Mouse (Mus musculus): ENCODE results near the gene Gpr152. TPM values are rescaled to one million over a fixed set of nuclear protein-coding genes. Genes with fewer than 3 reads are reported as not detected.

Gene Gpr152
- polyA plus RNA-seq, 1 experiment from 2014 or later: not detected

- Histone ChIP-seq H3K36me3 (peaks cover 75% of the 10 kb centered on the region), H3K9me3 (replicated peaks) (no peaks in the 10 kb centered on the region), H3K4me1 (peaks cover 69% of the 10 kb centered on the region), H3K27me3 (ENCODE audit: low read depth, poor library complexity, severe bottlenecking) (no peaks in the 10 kb centered on the region), H3K4me3 (no peak overlapping the region), H3K27ac (no peak overlapping the region)
- WGBS: 86% methylated on average over 12 of the region's 12 CpGs
- DNase-seq (ENCODE audit: low spot score): no peak
These were observed 55.4 kb downstream of the Gpr152 start for GRCm38 (mm10) chr19:4194776-4195650.

Other genes with a start within 250 kb of the Gpr152 start
- gene Tcirg1, start 232.7 kb upstream of the Gpr152 start, polyA plus RNA-seq (2016; fragmentation: Nextera tagmentation; extraction: Ambion mirVana): 27.9 and 39.4 TPM in 2 replicates
- 249 and 273 TPM in 2 replicates for gene Ndufs8, start 227.0 kb upstream of the Gpr152 start, polyA plus RNA-seq (2016; fragmentation: Nextera tagmentation; extraction: Ambion mirVana)
- 0.20 and 0.33 TPM in 2 replicates for gene Aldh3b1, start 210.0 kb upstream of the Gpr152 start, polyA plus RNA-seq (2016; fragmentation: Nextera tagmentation; extraction: Ambion mirVana)
- 5.4 and 6.7 TPM in 2 replicates for gene Unc93b1, start 204.6 kb upstream of the Gpr152 start, polyA plus RNA-seq (2016; fragmentation: Nextera tagmentation; extraction: Ambion mirVana)
- not detected in 2 replicates for gene Aldh3b3, start 181.1 kb upstream of the Gpr152 start, polyA plus RNA-seq (2016; fragmentation: Nextera tagmentation; extraction: Ambion mirVana)
- 1.4 and 2.4 TPM in 2 replicates for gene Aldh3b2, start 167.5 kb upstream of the Gpr152 start, polyA plus RNA-seq (2016; fragmentation: Nextera tagmentation; extraction: Ambion mirVana)
- 3.9 and 5.6 TPM in 2 replicates for gene Acy3, start 153.2 kb upstream of the Gpr152 start, polyA plus RNA-seq (2016; fragmentation: Nextera tagmentation; extraction: Ambion mirVana)
- gene Tbx10, start 147.0 kb upstream of the Gpr152 start, polyA plus RNA-seq (2016; fragmentation: Nextera tagmentation; extraction: Ambion mirVana): 0.10 TPM in 1 of 2 replicates, not detected in the other
- gene Nudt8, start 139.2 kb upstream of the Gpr152 start, polyA plus RNA-seq (2016; fragmentation: Nextera tagmentation; extraction: Ambion mirVana): 32.4 and 36.0 TPM in 2 replicates
- 3.5 and 4.6 TPM in 2 replicates for gene Gm49405, start 139.2 kb upstream of the Gpr152 start, polyA plus RNA-seq (2016; fragmentation: Nextera tagmentation; extraction: Ambion mirVana)
- gene Doc2g, start 136.5 kb upstream of the Gpr152 start, polyA plus RNA-seq (2016; fragmentation: Nextera tagmentation; extraction: Ambion mirVana): 5.0 and 7.6 TPM in 2 replicates
- 220 and 221 TPM in 2 replicates for gene Ndufv1, start 127.0 kb upstream of the Gpr152 start, polyA plus RNA-seq (2016; fragmentation: Nextera tagmentation; extraction: Ambion mirVana)
- 478 and 510 TPM in 2 replicates for gene Gstp1, start 101.8 kb upstream of the Gpr152 start, polyA plus RNA-seq (2016; fragmentation: Nextera tagmentation; extraction: Ambion mirVana)
- 0.62 and 0.88 TPM in 2 replicates for gene Gstp2, start 93.8 kb upstream of the Gpr152 start, polyA plus RNA-seq (2016; fragmentation: Nextera tagmentation; extraction: Ambion mirVana)
- gene Gstp3, start 80.2 kb upstream of the Gpr152 start, polyA plus RNA-seq (2016; fragmentation: Nextera tagmentation; extraction: Ambion mirVana): not detected in 2 replicates
- gene Cabp2, start 58.2 kb upstream of the Gpr152 start, polyA plus RNA-seq (2016; fragmentation: Nextera tagmentation; extraction: Ambion mirVana): not detected in 2 replicates
- gene Cdk2ap2, start 42.6 kb upstream of the Gpr152 start, polyA plus RNA-seq (2016; fragmentation: Nextera tagmentation; extraction: Ambion mirVana): 86.7 and 87.0 TPM in 2 replicates
- gene Pitpnm1, start 39.8 kb upstream of the Gpr152 start, polyA plus RNA-seq (2016; fragmentation: Nextera tagmentation; extraction: Ambion mirVana): 5.9 and 7.9 TPM in 2 replicates
- 74.9 and 79.2 TPM in 2 replicates for gene Aip, start 13.9 kb upstream of the Gpr152 start, polyA plus RNA-seq (2016; fragmentation: Nextera tagmentation; extraction: Ambion mirVana)
- 0.15 TPM in 1 of 2 replicates, not detected in the other for gene Cabp4, start 4.2 kb downstream of the Gpr152 start, polyA plus RNA-seq (2016; fragmentation: Nextera tagmentation; extraction: Ambion mirVana)
- gene Coro1b, start 8.8 kb downstream of the Gpr152 start, polyA plus RNA-seq (2016; fragmentation: Nextera tagmentation; extraction: Ambion mirVana): 129 and 148 TPM in 2 replicates
- 0.93 and 1.4 TPM in 2 replicates for gene Ptprcap, start 13.8 kb downstream of the Gpr152 start, polyA plus RNA-seq (2016; fragmentation: Nextera tagmentation; extraction: Ambion mirVana)
- gene Rps6kb2, start 23.6 kb downstream of the Gpr152 start, polyA plus RNA-seq (2016; fragmentation: Nextera tagmentation; extraction: Ambion mirVana): 58.3 and 66.0 TPM in 2 replicates
- gene Carns1, start 35.7 kb downstream of the Gpr152 start, polyA plus RNA-seq (2016; fragmentation: Nextera tagmentation; extraction: Ambion mirVana): 3.2 and 3.3 TPM in 2 replicates
- gene Tbc1d10c, start 51.5 kb downstream of the Gpr152 start, polyA plus RNA-seq (2016; fragmentation: Nextera tagmentation; extraction: Ambion mirVana): 0.21 and 1.2 TPM in 2 replicates
- gene Ppp1ca, start 52.3 kb downstream of the Gpr152 start, polyA plus RNA-seq (2016; fragmentation: Nextera tagmentation; extraction: Ambion mirVana): 1,070 and 1,129 TPM in 2 replicates
- gene Rad9a, start 61.9 kb downstream of the Gpr152 start, polyA plus RNA-seq (2016; fragmentation: Nextera tagmentation; extraction: Ambion mirVana): 58.2 and 61.5 TPM in 2 replicates
- 4.3 and 6.0 TPM in 2 replicates for gene Clcf1, start 74.5 kb downstream of the Gpr152 start, polyA plus RNA-seq (2016; fragmentation: Nextera tagmentation; extraction: Ambion mirVana)
- gene AC109138.7, start 74.6 kb downstream of the Gpr152 start, polyA plus RNA-seq (2016; fragmentation: Nextera tagmentation; extraction: Ambion mirVana): not detected in 2 replicates
- 14.0 and 16.2 TPM in 2 replicates for gene Pold4, start 92.1 kb downstream of the Gpr152 start, polyA plus RNA-seq (2016; fragmentation: Nextera tagmentation; extraction: Ambion mirVana)
- gene Ssh3, start 129.4 kb downstream of the Gpr152 start, polyA plus RNA-seq (2016; fragmentation: Nextera tagmentation; extraction: Ambion mirVana): 2.5 and 4.4 TPM in 2 replicates
- gene Ankrd13d, start 143.3 kb downstream of the Gpr152 start, polyA plus RNA-seq (2016; fragmentation: Nextera tagmentation; extraction: Ambion mirVana): 5.5 and 7.9 TPM in 2 replicates
- gene Grk2, start 166.4 kb downstream of the Gpr152 start, polyA plus RNA-seq (2016; fragmentation: Nextera tagmentation; extraction: Ambion mirVana): 14.6 and 15.5 TPM in 2 replicates